Mouse (Mus musculus) cerebellum, adult (tissue): ENCODE results near the gene Bglap.
A peak's percentile ranks its signal among the peaks of the same experiment; 100 is the strongest.
"Not testable (repeated sequence)": the region's sequence is repeated elsewhere in the genome, so short reads cannot be mapped to it uniquely, and the experiment has no call there.

Experiments used
- ATAC-seq: cut with Nextera tagmentation; 2 replicates; pipeline ENCODE4 v1.9.2; 2017; ENCODE audit warnings: mild to moderate bottlenecking, moderate library complexity, mixed read lengths; ENCODE audit not compliant: insufficient number of reproducible peaks, low FRiP score, low TSS enrichment

The Bglap gene

GRCm38 (mm10) chr3:88384364-88384763 lies at the start of gene Bglap:
Gene Bglap (minus strand): TSS chr3:88384464.
- no peak for ATAC-seq

GRCm38 (mm10) chr3:88428639-88429038 lies 44.4 kb upstream of the Bglap start:
- ATAC-seq = not testable (repeated sequence)

GRCm38 (mm10) chr3:88427342-88427905 lies 43.2 kb upstream of the Bglap start:
- ATAC-seq = no peak

- no peak for ATAC-seq
Measured at GRCm38 (mm10) chr3:88425708-88426420, 41.6 kb upstream of the Bglap start.

- ATAC-seq = no peak
Measured at GRCm38 (mm10) chr3:88425330-88425689, 41.0 kb upstream of the Bglap start.

- peak; percentile 95 for ATAC-seq
Measured at GRCm38 (mm10) chr3:88424605-88425329, 40.5 kb upstream of the Bglap start, which contains the start of gene Slc25a44. Gene Slc25a44 (minus strand): TSS chr3:88425139.

GRCm38 (mm10) chr3:88422020-88422720 lies 37.9 kb upstream of the Bglap start:
- no peak for ATAC-seq

- no peak for ATAC-seq
Measured at GRCm38 (mm10) chr3:88420771-88421170, 36.5 kb upstream of the Bglap start.

GRCm38 (mm10) chr3:88418016-88418415 lies 33.8 kb upstream of the Bglap start:
- ATAC-seq = no peak

GRCm38 (mm10) chr3:88415668-88416067 lies 31.4 kb upstream of the Bglap start:
- ATAC-seq = no peak

GRCm38 (mm10) chr3:88412636-88413035 lies 28.4 kb upstream of the Bglap start:
- no peak for ATAC-seq

GRCm38 (mm10) chr3:88411681-88412080 lies 27.4 kb upstream of the Bglap start:
- no peak for ATAC-seq

GRCm38 (mm10) chr3:88410645-88411031 lies 26.4 kb upstream of the Bglap start:
- no peak for ATAC-seq

GRCm38 (mm10) chr3:88409741-88410644 lies 25.7 kb upstream of the Bglap start, which contains the start of gene Pmf1:
Gene Pmf1 (minus strand): TSS chr3:88410331.
- ATAC-seq = peak; percentile 79

GRCm38 (mm10) chr3:88408953-88409352 lies 24.7 kb upstream of the Bglap start:
- ATAC-seq = no peak

- no peak for ATAC-seq
Measured at GRCm38 (mm10) chr3:88407529-88407928, 23.3 kb upstream of the Bglap start.

GRCm38 (mm10) chr3:88407090-88407489 lies 22.8 kb upstream of the Bglap start:
- no peak for ATAC-seq

GRCm38 (mm10) chr3:88403522-88404230 lies 19.4 kb upstream of the Bglap start:
- no peak for ATAC-seq

GRCm38 (mm10) chr3:88398666-88399065 lies 14.4 kb upstream of the Bglap start:
- ATAC-seq = peak; percentile 84
